Mouse (Mus musculus): ENCODE results near the gene Syna.

GRCm38 (mm10) chr5:134555463-134556164, 4.4 kb downstream of the Syna start:
- TF ChIP-seq CTCF (IDR thresholded peaks at IDR 0.05; ENCODE audit: low read depth) = no peak
- no peak for TF ChIP-seq EP300 (optimal IDR thresholded peaks at IDR 0.05)
